Mouse (Mus musculus) lung, adult 2 months (tissue): ENCODE data around the gene Pan3.

Experiments
- CTCF ChIP-seq: fragments of 200-500 bp; IDR thresholded peaks from 2 replicates; pipeline ENCODE4 v1.5.1; 2011; ENCODE audit warnings: mild to moderate bottlenecking, low read length, control low read depth; ENCODE audit not compliant: insufficient read depth
- POLR2A ChIP-seq: fragments of 200-500 bp; IDR thresholded peaks from 2 replicates; pipeline ENCODE4 v1.6.1; 2011; ENCODE audit warnings: low read depth, mild to moderate bottlenecking, control low read depth, low read length, borderline replicate concordance; ENCODE audit errors: extremely low read depth

GRCm38 (mm10) chr5:147492511-147492910 is 62.5 kb downstream of the Pan3 start:
- TF ChIP-seq CTCF: no peak
- TF ChIP-seq POLR2A: no peak
